Mouse (Mus musculus): ENCODE data around the gene Lair1. TPM values are rescaled to one million over a fixed set of nuclear protein-coding genes. Genes with fewer than 3 reads are reported as not detected.
"Not testable (repeated sequence)": the region's sequence is repeated elsewhere in the genome, so short reads cannot be mapped to it uniquely, and the experiment has no call there.

Gene Lair1
- total RNA-seq (2021), result 1 to 10 TPM; 2.2 to 2.4 TPM
- long read RNA-seq, experiment 1, partial matches to known transcripts, result 0 of 2 reads
- long read RNA-seq, experiment 1, other reads (novel, unspliced or antisense), result 1 of 2 reads
- long read RNA-seq, experiment 2, result 0 reads

- DNase-seq, result no peak
These were observed at the start of gene Lair1 for GRCm38 (mm10) chr7:4063013-4063412. TSS of gene Lair1 (minus strand) at chr7:4063204.

GRCm38 (mm10) chr7:4111766-4112165, 48.8 kb upstream of the Lair1 start:
- DNase-seq, result no peak

GRCm38 (mm10) chr7:4103411-4103810, 40.4 kb upstream of the Lair1 start:
- DNase-seq, result no peak

- no peak for DNase-seq
These were observed 38.1 kb upstream of the Lair1 start for GRCm38 (mm10) chr7:4101144-4101543.

- DNase-seq, result no peak
These were observed 35.8 kb upstream of the Lair1 start for GRCm38 (mm10) chr7:4098832-4099231.

GRCm38 (mm10) chr7:4098301-4098700, 35.3 kb upstream of the Lair1 start:
- no peak for DNase-seq

GRCm38 (mm10) chr7:4091170-4091569, 28.2 kb upstream of the Lair1 start:
- no peak for DNase-seq

- no peak for DNase-seq
These were observed 25.7 kb upstream of the Lair1 start for GRCm38 (mm10) chr7:4088679-4089078.

GRCm38 (mm10) chr7:4087896-4088480, 25.0 kb upstream of the Lair1 start:
- DNase-seq, result no peak

GRCm38 (mm10) chr7:4087238-4087895, 24.4 kb upstream of the Lair1 start:
- DNase-seq, result no peak

GRCm38 (mm10) chr7:4085562-4085961, 22.6 kb upstream of the Lair1 start:
- no peak for DNase-seq

- no peak for DNase-seq
These were observed 21.2 kb upstream of the Lair1 start for GRCm38 (mm10) chr7:4084161-4084560.

- DNase-seq, result peak; percentile 7 to 37
These were observed 19.8 kb upstream of the Lair1 start for GRCm38 (mm10) chr7:4082804-4083203.

- DNase-seq, result peak in 1 of 2 experiments; percentile 25
These were observed 18.7 kb upstream of the Lair1 start for GRCm38 (mm10) chr7:4081706-4082105.

GRCm38 (mm10) chr7:4080552-4080951, 17.5 kb upstream of the Lair1 start:
- DNase-seq, result no peak

- no peak for DNase-seq
These were observed 16.5 kb upstream of the Lair1 start for GRCm38 (mm10) chr7:4079511-4079910.

- DNase-seq, result no peak
These were observed 10.1 kb upstream of the Lair1 start for GRCm38 (mm10) chr7:4073144-4073543.

- no peak for DNase-seq
These were observed 8.1 kb upstream of the Lair1 start for GRCm38 (mm10) chr7:4071066-4071465.

GRCm38 (mm10) chr7:4063714-4064425, 866 bp upstream of the Lair1 start:
- no peak for DNase-seq

GRCm38 (mm10) chr7:4060602-4061188, 2.3 kb downstream of the Lair1 start:
- not testable (repeated sequence) for DNase-seq

GRCm38 (mm10) chr7:4026794-4027421, 36.1 kb downstream of the Lair1 start:
- peak; percentile 1 to 12 for DNase-seq

- DNase-seq, result not testable (repeated sequence)
These were observed 58.4 kb downstream of the Lair1 start for GRCm38 (mm10) chr7:4004636-4005035.

All from adrenal gland, postnatal 36 days (tissue).